Mouse (Mus musculus): Measurements from ENCODE around the gene 4931428F04Rik. TPM values are rescaled to one million over a fixed set of nuclear protein-coding genes. Genes with fewer than 3 reads are reported as not detected.

4931428F04Rik gene
- total RNA-seq (2021): 10 to 100 TPM in 1 of 2 experiments, 1 to 10 TPM in 1; 9.1 to 10.4 TPM
- long read RNA-seq, experiment 1, partial matches to known transcripts: 0 of 2 reads
- long read RNA-seq, experiment 1, other reads (novel, unspliced or antisense): 1 of 2 reads
- long read RNA-seq, experiment 2, partial matches to known transcripts: 1 of 7 reads
- long read RNA-seq, experiment 2, other reads (novel, unspliced or antisense): 3 of 7 reads

GRCm38 (mm10) chr8:105289805-105290460, at the start of gene 4931428F04Rik:
4931428F04Rik (minus strand) TSS chr8:105289864.
- DNase-seq (ENCODE audit: low spot score in 2 of 2): no peak

DNA sequence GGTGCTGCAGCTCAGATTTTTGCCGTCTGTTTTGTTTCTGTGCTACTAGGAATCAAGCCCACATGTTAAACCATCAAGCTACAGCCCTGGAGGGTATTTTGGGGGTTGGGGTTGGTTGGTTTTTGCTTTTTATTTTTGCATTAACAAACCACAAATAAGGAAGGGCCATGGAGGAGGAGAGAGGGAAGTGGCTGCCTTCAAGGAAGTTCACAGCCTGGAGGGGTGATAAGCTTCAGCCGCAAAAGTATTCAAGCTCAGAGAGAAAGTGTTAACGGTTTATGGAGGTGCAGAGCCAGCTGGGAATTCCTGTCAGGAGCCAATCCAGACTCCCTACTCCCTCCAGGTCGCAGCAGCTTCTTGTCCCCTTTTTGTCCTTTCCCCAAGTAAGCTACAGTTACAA, 49.3 kb upstream of the 4931428F04Rik start:
- DNase-seq (ENCODE audit: low spot score in 2 of 2): no peak

DNA sequence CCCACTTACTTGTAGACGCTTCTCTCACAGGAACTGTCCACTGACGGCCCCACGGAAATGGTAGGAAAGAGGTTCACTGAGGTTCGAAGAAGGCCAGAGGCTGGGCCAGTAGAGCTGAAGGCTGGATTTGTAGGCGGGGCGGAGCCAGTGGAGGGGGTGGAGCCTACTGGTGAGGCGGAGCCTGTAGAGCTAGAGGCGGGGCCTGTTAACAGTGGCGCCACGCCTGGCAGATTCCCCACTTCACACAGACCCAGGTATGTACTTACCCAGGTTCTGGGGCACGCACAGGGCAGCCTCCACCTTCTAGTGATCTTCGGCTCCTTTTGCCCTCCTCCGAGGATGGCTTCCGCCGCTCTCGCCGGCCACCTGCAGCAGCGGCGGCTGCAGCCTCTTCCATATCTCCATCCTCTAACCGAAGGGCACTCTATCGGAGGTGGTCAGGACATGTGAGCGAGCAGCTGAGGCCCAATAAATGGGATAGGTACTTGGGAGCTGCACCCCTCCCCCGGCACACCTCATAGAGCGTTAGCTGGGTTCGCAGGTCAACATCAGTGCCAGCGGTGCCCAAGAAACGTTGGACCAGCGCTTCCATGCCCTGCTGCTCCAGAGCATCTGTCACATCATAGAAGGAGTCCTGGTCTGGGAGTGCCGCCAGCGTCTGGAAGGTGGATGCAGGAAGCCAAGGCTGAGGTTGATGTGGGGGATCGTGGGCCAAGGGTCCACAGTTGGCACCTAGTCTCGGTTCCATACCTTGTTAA, 46.9 kb upstream of the 4931428F04Rik start:
- no peak for DNase-seq (ENCODE audit: low spot score in 2 of 2)

GRCm38 (mm10) chr8:105332523-105332922, 42.9 kb upstream of the 4931428F04Rik start:
- no peak for DNase-seq (ENCODE audit: low spot score in 2 of 2)

DNA sequence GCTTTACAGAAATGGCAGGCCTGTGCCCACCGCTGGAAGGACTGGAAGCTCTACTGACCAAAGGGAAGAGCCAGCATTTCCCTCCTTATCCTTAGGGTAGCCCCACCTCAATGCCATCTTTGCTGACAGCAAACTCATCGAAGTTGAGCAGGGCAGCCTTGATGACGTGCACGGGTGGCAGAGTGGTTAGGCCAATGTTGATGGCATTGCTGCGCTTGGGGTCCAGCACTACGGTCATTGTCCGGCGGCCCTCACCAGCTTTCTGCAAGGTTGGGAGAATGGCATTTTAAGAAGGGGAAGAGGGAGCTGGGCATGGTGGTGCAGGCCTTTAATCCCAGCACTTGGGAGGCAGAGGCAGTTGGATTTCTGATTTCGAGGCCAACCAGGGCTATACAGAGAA, 42.3 kb upstream of the 4931428F04Rik start:
- DNase-seq (ENCODE audit: low spot score in 2 of 2): no peak

DNA sequence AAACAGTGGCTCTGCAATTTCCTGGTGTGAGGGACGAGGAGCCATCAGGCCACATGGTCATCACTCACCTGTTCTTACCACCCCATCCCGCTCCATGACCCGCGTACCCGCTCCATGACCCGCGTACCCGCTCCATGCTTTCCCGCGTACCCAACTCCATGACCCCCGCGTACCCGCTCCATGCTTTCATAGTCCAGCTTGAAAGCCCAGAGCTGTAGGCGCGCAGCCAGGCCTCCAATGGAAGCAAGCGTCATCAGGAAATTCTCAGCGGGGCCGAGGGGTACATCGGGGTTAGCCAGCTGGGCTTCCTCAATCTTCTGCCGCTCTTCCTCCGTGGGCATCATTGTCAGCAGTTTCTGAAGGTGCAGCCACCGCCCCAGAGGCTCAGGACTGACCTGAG, 41.8 kb upstream of the 4931428F04Rik start:
- DNase-seq (ENCODE audit: low spot score in 2 of 2): no peak

- no peak for DNase-seq (ENCODE audit: low spot score in 2 of 2)
Observed at GRCm38 (mm10) chr8:105330325-105330724, 40.7 kb upstream of the 4931428F04Rik start.

GRCm38 (mm10) chr8:105326968-105327367, 37.3 kb upstream of the 4931428F04Rik start:
- DNase-seq (ENCODE audit: low spot score in 2 of 2): no peak

- peak; percentile 83 to 96 for DNase-seq (ENCODE audit: low spot score in 2 of 2)
Observed at GRCm38 (mm10) chr8:105326141-105326672, 36.5 kb upstream of the 4931428F04Rik start, which contains the start of the genes Lrrc29 and Tmem208. Lrrc29 (minus strand) TSS chr8:105326278. Tmem208 (plus strand) TSS chr8:105326354.

- no peak for DNase-seq (ENCODE audit: low spot score in 2 of 2)
Observed at GRCm38 (mm10) chr8:105325641-105326093, 36.0 kb upstream of the 4931428F04Rik start.

GRCm38 (mm10) chr8:105323183-105323582, 33.5 kb upstream of the 4931428F04Rik start:
- DNase-seq (ENCODE audit: low spot score in 2 of 2): no peak

DNA sequence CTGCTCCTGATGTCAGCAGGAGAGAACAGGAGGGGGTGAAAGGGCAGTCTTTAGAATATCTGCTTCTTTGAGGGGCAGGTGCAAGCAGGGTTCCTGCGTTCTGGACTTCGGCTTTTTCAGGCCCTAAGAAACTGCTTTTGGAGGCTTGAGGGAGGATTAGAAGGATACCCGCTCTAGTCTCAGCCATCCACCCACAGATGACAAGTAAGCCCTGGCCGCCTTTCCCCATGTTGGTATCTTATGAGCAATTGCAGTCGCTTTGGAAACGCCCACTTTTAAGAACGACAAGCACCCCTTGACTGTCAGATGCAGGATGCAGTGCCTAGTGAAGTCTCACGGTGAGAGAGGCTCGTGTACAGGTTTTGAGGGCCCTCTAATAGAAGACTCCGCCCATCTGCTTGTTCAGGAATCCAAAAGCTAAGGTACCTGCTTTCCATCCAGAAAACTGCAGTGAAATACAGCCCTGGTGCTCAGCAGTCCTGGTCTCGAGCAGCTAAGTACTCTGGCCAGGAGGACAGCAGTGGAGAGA, 29.1 kb upstream of the 4931428F04Rik start:
- DNase-seq (ENCODE audit: low spot score in 2 of 2): no peak

DNA sequence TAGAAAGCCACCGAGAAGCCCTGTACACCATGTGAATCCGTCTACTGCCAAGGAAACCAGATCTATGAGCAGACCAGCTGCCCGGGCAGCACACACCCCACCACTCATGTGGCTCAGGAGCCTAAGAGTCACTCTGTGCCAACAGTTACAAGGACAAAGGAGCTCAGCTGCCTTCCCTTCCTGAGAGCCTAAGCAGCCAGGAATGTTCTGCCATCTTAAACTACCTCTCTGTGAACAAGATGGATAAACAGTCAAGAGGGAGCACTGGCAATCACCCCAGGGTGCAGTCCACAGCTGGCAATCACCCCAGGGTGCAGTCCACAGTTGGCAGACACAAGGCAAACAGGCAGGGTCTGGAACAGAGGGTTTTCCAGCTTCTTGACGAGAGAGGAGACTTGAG, 28.3 kb upstream of the 4931428F04Rik start:
- no peak for DNase-seq (ENCODE audit: low spot score in 2 of 2)

DNA sequence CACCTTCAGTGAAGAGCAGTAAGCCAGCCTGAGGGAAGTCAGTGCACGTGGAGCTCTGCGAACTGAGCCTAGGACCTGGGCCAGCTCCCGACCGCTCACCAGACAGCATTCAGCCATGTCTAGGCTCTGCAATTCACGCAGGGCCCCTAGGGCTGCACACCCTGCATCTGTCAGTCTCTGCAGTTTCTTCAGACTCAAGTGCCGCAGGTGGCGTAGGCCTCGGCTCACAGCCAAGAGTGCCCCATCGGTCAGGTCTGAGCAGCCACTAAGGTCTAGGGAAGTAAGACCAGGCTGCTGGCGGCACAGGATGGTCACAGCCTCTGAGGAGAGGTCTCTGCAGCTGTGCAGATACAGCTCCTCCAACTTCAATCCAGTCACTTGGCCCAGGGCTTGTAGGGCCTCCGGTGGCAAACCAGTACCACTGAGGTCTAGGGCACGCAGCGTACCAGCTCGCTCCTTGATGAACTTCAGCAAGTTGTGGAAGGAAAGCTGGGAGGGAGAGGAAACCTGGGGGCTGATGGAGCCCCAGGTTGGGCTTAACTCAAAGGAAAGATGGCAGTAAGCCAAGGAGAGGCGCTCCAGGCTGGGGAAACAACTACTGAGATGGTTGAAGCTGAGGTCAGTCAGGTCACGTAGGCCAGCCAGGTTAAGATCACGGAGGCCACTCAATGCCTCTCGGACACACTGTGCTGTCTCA, 25.6 kb upstream of the 4931428F04Rik start:
- no peak for DNase-seq (ENCODE audit: low spot score in 2 of 2)

GRCm38 (mm10) chr8:105313622-105314402, 24.1 kb upstream of the 4931428F04Rik start:
- DNase-seq (ENCODE audit: low spot score in 2 of 2): no peak

DNA sequence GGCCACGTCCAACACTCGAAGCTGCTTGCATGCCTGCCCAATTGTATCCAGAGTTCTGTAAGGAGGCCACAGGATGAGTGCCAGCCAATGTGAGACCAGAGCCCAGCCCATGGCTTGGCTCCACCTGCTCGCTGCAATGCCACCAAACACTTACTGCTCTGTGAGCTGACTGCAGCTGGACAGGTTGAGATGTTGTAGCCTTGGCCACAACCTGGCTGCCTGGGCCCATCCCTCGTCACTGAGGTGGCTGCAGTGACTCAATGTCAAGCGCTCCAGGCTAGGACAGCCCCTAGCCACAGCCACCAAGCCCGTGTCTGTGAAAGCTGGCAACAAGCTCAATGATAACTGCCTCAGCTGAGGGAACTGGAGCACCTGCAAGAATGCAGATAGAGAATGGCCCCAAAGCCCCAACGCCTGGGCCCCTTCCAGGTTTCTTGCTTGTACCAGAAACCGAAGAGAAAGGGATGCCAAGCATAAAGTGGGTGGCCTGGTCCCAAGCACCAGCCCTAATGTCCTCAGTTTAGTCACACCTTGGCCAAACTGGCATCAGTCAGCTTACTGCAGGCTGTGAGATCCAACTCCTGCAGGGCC, 23.3 kb upstream of the 4931428F04Rik start:
- no peak for DNase-seq (ENCODE audit: low spot score in 2 of 2)

DNA sequence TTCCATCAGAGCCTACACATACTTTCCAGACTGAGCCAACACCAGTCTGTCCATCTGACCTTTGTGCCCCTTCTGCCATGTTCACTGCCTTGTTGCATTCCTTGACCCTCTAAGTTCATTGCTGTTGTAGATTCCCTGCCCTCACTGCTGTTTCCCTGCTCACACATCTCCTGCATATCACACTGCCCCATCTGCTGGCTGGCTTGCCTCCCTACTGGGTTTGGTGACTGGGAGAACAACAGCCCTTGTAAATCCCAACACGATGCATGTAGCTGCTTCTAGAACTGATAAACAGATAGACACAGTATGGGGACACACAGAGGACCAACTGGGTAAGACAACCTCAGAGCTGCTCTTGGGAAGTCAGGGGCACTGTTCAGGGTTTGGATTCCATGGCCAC, 22.1 kb upstream of the 4931428F04Rik start:
- no peak for DNase-seq (ENCODE audit: low spot score in 2 of 2)

DNA sequence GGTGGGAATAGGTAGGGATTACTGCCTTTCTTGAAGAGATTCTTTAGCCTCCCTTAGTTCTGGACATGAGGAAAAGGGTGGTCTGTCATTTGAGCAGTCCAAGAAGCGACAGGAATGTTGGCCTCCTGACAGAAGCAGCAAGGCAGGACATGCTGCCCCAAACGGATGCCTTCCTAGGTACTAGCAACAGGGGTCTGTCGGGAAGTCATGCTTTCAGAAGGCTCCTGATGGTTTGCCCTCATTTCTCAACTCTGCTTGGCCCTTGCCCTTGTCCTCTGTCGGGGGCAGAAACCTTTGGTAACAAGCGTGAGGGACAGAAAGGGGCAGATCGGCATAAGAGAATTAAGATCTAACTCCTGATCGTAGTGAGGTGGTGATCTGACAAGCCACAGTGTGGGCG, 20.5 kb upstream of the 4931428F04Rik start:
- no peak for DNase-seq (ENCODE audit: low spot score in 2 of 2)

- DNase-seq (ENCODE audit: low spot score in 2 of 2): no peak
Observed at GRCm38 (mm10) chr8:105309142-105309847, 19.6 kb upstream of the 4931428F04Rik start.
